Mouse (Mus musculus) forebrain, postnatal 0 days (tissue): Measurements from ENCODE around the gene Trpm2. TPM values are rescaled to one million over a fixed set of nuclear protein-coding genes. Genes with fewer than 3 reads are reported as not detected.

Experiments
- ATAC-seq: fragments of 200-750 bp; cut with Nextera tagmentation; 2 replicates; pipeline ENCODE4 v1.8.0; 2017; ENCODE audit warnings: mild to moderate bottlenecking, moderate library complexity
- DNase-seq: peaks from one replicate; pipeline ENCODE4 v3.0.0-alpha.2; 2015
- H3K27ac ChIP-seq: fragments of 300-500 bp; sonication (generic); 2 replicates; pipeline ENCODE4 v1.5.1; 2014; ENCODE audit warnings: low read depth, mild to moderate bottlenecking, antibody characterized with exemption, low read length, moderate library complexity, mixed read lengths
- H3K27me3 ChIP-seq: fragments of 300-500 bp; sonication (generic); 2 replicates; pipeline ENCODE4 v1.6.1; 2014; ENCODE audit warnings: mild to moderate bottlenecking, low read length, mixed read lengths; ENCODE audit not compliant: insufficient read depth
- H3K36me3 ChIP-seq: fragments of 300-500 bp; sonication (generic); 2 replicates; pipeline ENCODE4 v1.6.1; 2014; ENCODE audit warnings: mild to moderate bottlenecking, moderate library complexity; ENCODE audit not compliant: insufficient read depth
- H3K4me1 ChIP-seq: fragments of 300-500 bp; sonication (generic); 2 replicates; pipeline ENCODE4 v1.6.1; 2014; ENCODE audit warnings: antibody characterized with exemption; ENCODE audit not compliant: insufficient read depth
- H3K4me2 ChIP-seq: fragments of 300-500 bp; sonication (generic); 2 replicates; pipeline ENCODE4 v1.6.1; 2014; ENCODE audit warnings: low read depth, mild to moderate bottlenecking, moderate library complexity
- H3K4me3 ChIP-seq: fragments of 300-500 bp; sonication (generic); 2 replicates; pipeline ENCODE4 v1.5.1; 2014; ENCODE audit warnings: low read depth, low read length, mixed read lengths
- H3K9ac ChIP-seq: fragments of 300-500 bp; sonication (generic); 2 replicates; pipeline ENCODE4 v1.6.1; 2014; ENCODE audit warnings: mild to moderate bottlenecking
- H3K9me3 ChIP-seq: fragments of 300-500 bp; sonication (generic); 2 replicates; pipeline ENCODE4 v1.6.1; 2016; ENCODE audit warnings: low read length
- CTCF ChIP-seq: sonication (generic); IDR thresholded peaks from 2 replicates; pipeline ENCODE4 v1.5.1; 2016; ENCODE audit warnings: antibody characterized with exemption, control low read depth, low read depth
- WGBS: fragments of 180-500 bp; shearing (Covaris S2); extraction: QIAGEN DNeasy Blood & Tissue Kit; methylation state at CpG from one replicate; pipeline ENCODE4 v1.1.7; 2014; 5-methylcytosine and 5-hydroxymethylcytosine counted together
- polyA plus RNA-seq: library from polyadenylated mRNA; unstranded; fragments of >200 nt; fragmentation: Nextera tagmentation; extraction: Ambion mirVana; gene quantifications from 2 replicates; pipeline ENCODE4 v1.2.1, GENCODE M21; 2015
- total RNA-seq: library from RNA; depleted of rRNA; stranded (reverse); fragments of >200 nt; gene quantifications from 2 replicates; pipeline ENCODE4 v1.2.3, GENCODE M21; 2014

The Trpm2 gene
- total and polyA plus RNA-seq, 2 experiments from 2014 or later, result 4.5 to 8.7 TPM

GRCm38 (mm10) chr10:78004479-78005100, 34.2 kb upstream of the Trpm2 start:
- H3K36me3 ChIP-seq, result peaks cover 30% of the 10 kb centered on the region
- no peak for ATAC-seq
- no peak overlapping the region for H3K27ac ChIP-seq
- no peak for DNase-seq
- no peak overlapping the region for H3K4me2 ChIP-seq
- no peak for TF ChIP-seq CTCF
- H3K27me3 ChIP-seq, result no peaks in the 10 kb centered on the region
- H3K4me1 ChIP-seq, result peaks cover 16% of the 10 kb centered on the region
- no peak overlapping the region for H3K9ac ChIP-seq
- WGBS, result 95% methylated on average over 3 of the region's 3 CpGs
- H3K9me3 ChIP-seq, result no peaks in the 10 kb centered on the region
- no peak overlapping the region for H3K4me3 ChIP-seq

DNA sequence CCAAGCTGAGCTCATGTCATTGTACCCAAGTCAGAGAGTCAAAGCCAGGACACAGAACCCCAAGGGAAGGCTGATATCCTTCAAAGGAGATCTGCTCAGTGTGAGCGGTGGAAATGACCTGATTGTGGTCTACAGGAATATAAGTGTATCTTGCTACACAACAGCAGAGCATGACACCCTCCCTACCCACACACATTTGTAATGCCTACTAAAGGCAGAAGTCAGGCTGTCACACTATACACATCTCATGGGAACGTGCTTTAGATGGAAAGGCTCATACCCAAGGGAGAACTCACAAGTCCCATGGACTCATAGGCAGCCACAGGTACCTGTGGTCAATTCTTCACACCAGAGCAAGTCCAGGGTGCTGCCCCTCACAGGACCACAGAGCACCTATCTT, 32.0 kb upstream of the Trpm2 start:
- 96% methylated on average over 2 of the region's 2 CpGs for WGBS
- Histone ChIP-seq H3K4me3 (no peak overlapping the region), H3K4me2 (no peak overlapping the region), H3K27me3 (no peaks in the 10 kb centered on the region), H3K27ac (no peak overlapping the region), H3K4me1 (peaks cover under 1% of the 10 kb centered on the region), H3K9ac (no peak overlapping the region), H3K9me3 (no peaks in the 10 kb centered on the region), H3K36me3 (peaks cover 51% of the 10 kb centered on the region)
- TF ChIP-seq CTCF, result no peak
- ATAC-seq (no peak), DNase-seq (no peak)

GRCm38 (mm10) chr10:78001796-78002195, 31.4 kb upstream of the Trpm2 start:
- Histone ChIP-seq H3K9ac (no peak overlapping the region), H3K36me3 (peaks cover 54% of the 10 kb centered on the region), H3K27me3 (no peaks in the 10 kb centered on the region), H3K9me3 (no peaks in the 10 kb centered on the region), H3K4me1 (no peaks in the 10 kb centered on the region; the same call in 1 of the 2 replicates), H3K4me3 (no peak overlapping the region), H3K27ac (no peak overlapping the region), H3K4me2 (no peak overlapping the region)
- DNase-seq (peak; percentile 48), ATAC-seq (peak; percentile 61)
- TF ChIP-seq CTCF, result no peak
- 72% methylated on average over 11 of the region's 11 CpGs for WGBS

- Histone ChIP-seq H3K36me3 (peaks cover 68% of the 10 kb centered on the region), H3K4me2 (no peak overlapping the region), H3K27ac (no peak overlapping the region), H3K4me3 (no peak overlapping the region), H3K27me3 (no peaks in the 10 kb centered on the region), H3K9ac (no peak overlapping the region), H3K9me3 (no peaks in the 10 kb centered on the region), H3K4me1 (no peaks in the 10 kb centered on the region)
- 93% methylated on average over 5 of the region's 5 CpGs for WGBS
- DNase-seq, result no peak
- ATAC-seq, result no peak
- no peak for TF ChIP-seq CTCF
Measured at GRCm38 (mm10) chr10:78000200-78000599, 29.8 kb upstream of the Trpm2 start.

DNA sequence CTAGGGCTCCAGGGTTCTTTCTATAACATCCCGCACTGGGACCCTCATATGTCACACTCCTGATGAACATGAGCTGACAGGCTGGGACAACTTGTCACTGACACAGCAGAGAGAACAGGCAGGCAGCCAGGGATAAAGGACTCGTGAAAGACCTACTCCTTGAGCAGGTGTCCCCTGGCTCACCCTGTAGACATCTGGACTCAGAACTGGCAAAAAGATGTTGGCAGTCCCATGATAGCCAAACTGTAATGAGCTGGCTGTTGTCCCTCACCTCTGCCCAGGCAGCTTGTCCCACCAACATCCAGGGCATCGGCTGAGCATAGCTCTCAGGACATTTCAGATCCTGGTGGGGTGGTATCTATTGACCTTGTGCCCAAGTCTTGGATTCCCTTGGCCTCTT, 25.3 kb upstream of the Trpm2 start:
- no peaks in the 10 kb centered on the region for H3K9me3 ChIP-seq
- H3K27ac ChIP-seq, result no peak overlapping the region
- DNase-seq, result no peak
- no peaks in the 10 kb centered on the region for H3K27me3 ChIP-seq
- peaks cover 85% of the 10 kb centered on the region for H3K36me3 ChIP-seq
- H3K4me3 ChIP-seq, result no peak overlapping the region
- no peak for TF ChIP-seq CTCF
- no peaks in the 10 kb centered on the region for H3K4me1 ChIP-seq
- no peak overlapping the region for H3K4me2 ChIP-seq
- WGBS, result 89% methylated on average over 3 of the region's 3 CpGs
- ATAC-seq, result no peak
- H3K9ac ChIP-seq, result no peak overlapping the region

DNA sequence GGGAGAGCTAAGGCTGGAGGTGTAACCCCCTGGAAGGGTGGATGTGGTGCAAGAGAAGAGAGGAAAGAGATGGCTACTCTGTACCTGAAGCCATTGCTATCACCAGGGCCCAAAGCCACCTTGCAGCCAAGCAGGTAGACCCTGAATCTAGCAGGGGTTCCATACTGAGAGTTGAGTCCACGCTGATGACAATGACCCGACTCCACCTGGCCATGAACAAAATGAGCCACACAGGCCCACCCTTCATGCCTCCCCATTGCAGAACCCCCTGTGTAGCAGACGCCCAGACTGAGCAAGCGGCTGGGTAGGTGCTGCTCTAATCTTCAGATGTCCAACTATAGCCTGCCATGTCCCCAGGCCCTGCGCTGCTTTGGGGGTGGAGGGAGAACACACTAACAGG, 15.4 kb upstream of the Trpm2 start:
- no peak for TF ChIP-seq CTCF
- H3K9ac ChIP-seq, result no peak overlapping the region
- H3K9me3 ChIP-seq, result no peaks in the 10 kb centered on the region
- WGBS, result 82% methylated on average over 5 of the region's 5 CpGs
- no peak overlapping the region for H3K4me3 ChIP-seq
- H3K27me3 ChIP-seq, result no peaks in the 10 kb centered on the region
- no peaks in the 10 kb centered on the region for H3K4me1 ChIP-seq
- no peak overlapping the region for H3K27ac ChIP-seq
- no peak for ATAC-seq
- H3K36me3 ChIP-seq, result peaks cover 54% of the 10 kb centered on the region
- no peak for DNase-seq
- no peak overlapping the region for H3K4me2 ChIP-seq

- H3K36me3 ChIP-seq, result peaks cover 43% of the 10 kb centered on the region
- H3K4me3 ChIP-seq, result no peak overlapping the region
- TF ChIP-seq CTCF, result peak; percentile 91
- DNase-seq (peak; percentile 88), ATAC-seq (peak; percentile 88)
- H3K9ac ChIP-seq, result no peak overlapping the region
- no peak overlapping the region for H3K27ac ChIP-seq
- no peaks in the 10 kb centered on the region for H3K4me1 ChIP-seq
- H3K9me3 ChIP-seq, result no peaks in the 10 kb centered on the region
- H3K4me2 ChIP-seq, result no peak overlapping the region
- 2% methylated on average over 4 of the region's 4 CpGs for WGBS
- H3K27me3 ChIP-seq, result no peaks in the 10 kb centered on the region
Measured at GRCm38 (mm10) chr10:77984660-77985059, 14.3 kb upstream of the Trpm2 start.
